Mouse (Mus musculus) small intestine, adult 2 months (tissue): ENCODE measurements at regions not wholly inside any gene's neighbourhood (a gene's known extent, or its start where the extent isn't known, plus 50 kb on each side); places are given as distances from the start of the nearest gene placed in this dataset.

Experiments used
- H3K27ac ChIP-seq: fragments of 200-500 bp; 2 replicates; pipeline ENCODE4 v1.5.1; 2012; ENCODE audit warnings: low read depth, low read length, control low read depth, inconsistent platforms; ENCODE audit not compliant: insufficient read depth
- H3K27me3 ChIP-seq: fragments of 200-500 bp; 2 replicates; pipeline ENCODE4 v1.6.1; 2012; ENCODE audit warnings: mild to moderate bottlenecking, moderate library complexity, low read length, inconsistent platforms; ENCODE audit not compliant: control insufficient read depth, insufficient read depth
- H3K36me3 ChIP-seq: fragments of 200-500 bp; 2 replicates; pipeline ENCODE4 v1.6.1; 2012; ENCODE audit warnings: mild to moderate bottlenecking, low read length, control low read depth, inconsistent platforms; ENCODE audit not compliant: control insufficient read depth, insufficient read depth
- H3K4me1 ChIP-seq: fragments of 200-500 bp; 2 replicates; pipeline ENCODE4 v1.6.1; 2012; ENCODE audit warnings: low read length, inconsistent platforms, mixed read lengths; ENCODE audit not compliant: control insufficient read depth, insufficient read depth, insufficient read length
- H3K4me3 ChIP-seq: fragments of 200-500 bp; 2 replicates; pipeline ENCODE4 v1.5.1; 2012; ENCODE audit warnings: low read depth, mild to moderate bottlenecking, control low read depth, inconsistent platforms, low read length, moderate library complexity
- CTCF ChIP-seq: fragments of 200-500 bp; IDR thresholded peaks from 2 replicates; pipeline ENCODE4 v1.5.1; 2012; ENCODE audit warnings: low read depth, mild to moderate bottlenecking, control low read depth, inconsistent platforms, low read length, moderate library complexity, mixed read lengths; ENCODE audit not compliant: insufficient replicate concordance, insufficient read length; ENCODE audit errors: extremely low read depth
- POLR2A ChIP-seq: fragments of 200-500 bp; IDR thresholded peaks from 2 replicates; pipeline ENCODE4 v1.6.1; 2012; ENCODE audit warnings: low read depth, mild to moderate bottlenecking, control low read depth, inconsistent platforms, low read length, moderate library complexity
- WGBS: fragments of 180-500 bp; shearing (Covaris S2); methylation state at CpG from one replicate; pipeline ENCODE4 v1.1.7; 2018; 5-methylcytosine and 5-hydroxymethylcytosine counted together

- H3K4me1 ChIP-seq = no peaks in the 10 kb centered on the region
- no peak overlapping the region for H3K4me3 ChIP-seq
- no peaks in the 10 kb centered on the region for H3K27me3 ChIP-seq
- WGBS = 95% methylated on average over 1 of the region's 1 CpGs
- H3K36me3 ChIP-seq = no peaks in the 10 kb centered on the region
- TF ChIP-seq POLR2A (no peak), CTCF (no peak)
- H3K27ac ChIP-seq = no peak overlapping the region
Observed at GRCm38 (mm10) chr3:100401080-100401479, 88.0 kb downstream of the Tent5c start.

- Histone ChIP-seq H3K27ac (no peak overlapping the region), H3K4me1 (no peaks in the 10 kb centered on the region), H3K27me3 (no peaks in the 10 kb centered on the region), H3K36me3 (no peaks in the 10 kb centered on the region), H3K4me3 (no peak overlapping the region)
- TF ChIP-seq POLR2A (no peak), CTCF (no peak)
- 92% methylated on average over 3 of the region's 3 CpGs for WGBS
Observed at GRCm38 (mm10) chr3:100397491-100397890, 91.6 kb downstream of the Tent5c start.

- Histone ChIP-seq H3K4me1 (no peaks in the 10 kb centered on the region), H3K27me3 (no peaks in the 10 kb centered on the region), H3K36me3 (no peaks in the 10 kb centered on the region), H3K4me3 (no peak overlapping the region), H3K27ac (no peak overlapping the region)
- 35% methylated on average over 9 of the region's 9 CpGs for WGBS
- TF ChIP-seq CTCF (no peak), POLR2A (no peak)
Observed at GRCm38 (mm10) chr3:100394911-100395604, 94.1 kb downstream of the Tent5c start.

- TF ChIP-seq CTCF (no peak), POLR2A (no peak)
- no peaks in the 10 kb centered on the region for H3K4me1 ChIP-seq
- H3K36me3 ChIP-seq = no peaks in the 10 kb centered on the region
- H3K27me3 ChIP-seq = no peaks in the 10 kb centered on the region
- no peak overlapping the region for H3K4me3 ChIP-seq
- H3K27ac ChIP-seq = no peak overlapping the region
- 86% methylated on average over 1 of the region's 1 CpGs for WGBS
Observed at GRCm38 (mm10) chr3:100393956-100394355, 95.2 kb downstream of the Tent5c start.

- no peak overlapping the region for H3K4me3 ChIP-seq
- WGBS = 70% methylated on average over 1 of the region's 1 CpGs
- no peaks in the 10 kb centered on the region for H3K27me3 ChIP-seq
- no peak for TF ChIP-seq POLR2A
- TF ChIP-seq CTCF = no peak
- no peaks in the 10 kb centered on the region for H3K4me1 ChIP-seq
- no peaks in the 10 kb centered on the region for H3K36me3 ChIP-seq
- no peak overlapping the region for H3K27ac ChIP-seq
Observed at GRCm38 (mm10) chr3:100382181-100382580, 106.9 kb downstream of the Tent5c start.

GRCm38 (mm10) chr3:100381363-100381762, 107.8 kb downstream of the Tent5c start:
- no peak overlapping the region for H3K4me3 ChIP-seq
- H3K27me3 ChIP-seq = no peaks in the 10 kb centered on the region
- no peak overlapping the region for H3K27ac ChIP-seq
- WGBS = 71% methylated on average over 2 of the region's 2 CpGs
- H3K4me1 ChIP-seq = no peaks in the 10 kb centered on the region
- TF ChIP-seq POLR2A (no peak), CTCF (no peak)
- no peaks in the 10 kb centered on the region for H3K36me3 ChIP-seq

- no peaks in the 10 kb centered on the region for H3K36me3 ChIP-seq
- no peak for TF ChIP-seq CTCF
- no peak for TF ChIP-seq POLR2A
- H3K4me1 ChIP-seq = no peaks in the 10 kb centered on the region
- no peak overlapping the region for H3K4me3 ChIP-seq
- no peaks in the 10 kb centered on the region for H3K27me3 ChIP-seq
- no peak overlapping the region for H3K27ac ChIP-seq
- 21% methylated on average over 1 of the region's 1 CpGs for WGBS
Observed at GRCm38 (mm10) chr3:100376162-100376561, 113.0 kb downstream of the Tent5c start.
